Mouse (Mus musculus) midbrain, embryonic 16.5 days (tissue): ENCODE results near the gene Defa37. TPM values are rescaled to one million over a fixed set of nuclear protein-coding genes. Genes with fewer than 3 reads are reported as not detected.
"Not testable (repeated sequence)": the region's sequence is repeated elsewhere in the genome, so short reads cannot be mapped to it uniquely, and the experiment has no call there.

ENCODE experiments used
- ATAC-seq: fragments of 200-750 bp; cut with Nextera tagmentation; 2 replicates; pipeline ENCODE4 v1.8.0; 2017; ENCODE audit warnings: moderate TSS enrichment
- H3K27ac ChIP-seq: fragments of 300-500 bp; sonication (generic); 2 replicates; pipeline ENCODE4 v1.5.1; 2014; ENCODE audit warnings: mild to moderate bottlenecking, low read length, mixed read lengths
- H3K27me3 ChIP-seq: fragments of 300-500 bp; sonication (generic); 2 replicates; pipeline ENCODE4 v1.6.1; 2014; ENCODE audit warnings: low read depth, low read length, mixed read lengths; ENCODE audit not compliant: control insufficient read depth, insufficient read depth
- H3K36me3 ChIP-seq: fragments of 300-500 bp; sonication (generic); 2 replicates; pipeline ENCODE4 v1.6.1; 2014; ENCODE audit warnings: mild to moderate bottlenecking, low read length, moderate library complexity, mixed read lengths; ENCODE audit not compliant: control insufficient read depth, insufficient read depth
- H3K4me1 ChIP-seq: fragments of 300-500 bp; sonication (generic); 2 replicates; pipeline ENCODE4 v1.6.1; 2014; ENCODE audit warnings: mild to moderate bottlenecking, low read length, mixed read lengths; ENCODE audit not compliant: control insufficient read depth, insufficient read depth
- H3K4me2 ChIP-seq: fragments of 300-500 bp; sonication (generic); 2 replicates; pipeline ENCODE4 v1.6.1; 2014; ENCODE audit warnings: mild to moderate bottlenecking, low read length, mixed read lengths
- H3K4me3 ChIP-seq: fragments of 300-500 bp; sonication (generic); 2 replicates; pipeline ENCODE4 v1.5.1; 2014; ENCODE audit warnings: low read depth, mild to moderate bottlenecking, low read length, moderate library complexity, mixed read lengths
- H3K9ac ChIP-seq: fragments of 300-500 bp; sonication (generic); 2 replicates; pipeline ENCODE4 v1.6.1; 2014; ENCODE audit warnings: low read depth, low read length, mixed read lengths
- H3K9me3 ChIP-seq: fragments of 300-500 bp; sonication (generic); replicated peaks from 2 replicates; pipeline ENCODE4 v1.6.1; 2014; ENCODE audit warnings: mild to moderate bottlenecking, low read length, mixed read lengths; ENCODE audit not compliant: control insufficient read depth, poor library complexity, severe bottlenecking
- WGBS: fragments of 180-500 bp; shearing (Covaris S2); extraction: QIAGEN DNeasy Blood & Tissue Kit; methylation state at CpG from one replicate; pipeline ENCODE4 v1.1.7; 2014; 5-methylcytosine and 5-hydroxymethylcytosine counted together
- polyA plus RNA-seq: library from polyadenylated mRNA; unstranded; fragments of >200 nt; fragmentation: Nextera tagmentation; extraction: Ambion mirVana; gene quantifications from 2 replicates; pipeline ENCODE4 v1.2.1, GENCODE M21; 2015

Defa37 gene
- not detected in 2 replicates for polyA plus RNA-seq

- not testable (repeated sequence) for ATAC-seq, H3K4me1 ChIP-seq, H3K27me3 ChIP-seq, H3K9me3 ChIP-seq, H3K27ac ChIP-seq, H3K36me3 ChIP-seq, H3K4me3 ChIP-seq, H3K4me2 ChIP-seq, H3K9ac ChIP-seq
- WGBS, result no CpG with 5 or more reads among the region's 1 CpGs
Measured at GRCm38 (mm10) chr8:21565086-21565485, at the start of gene Defa37. Defa37 (plus strand) TSS chr8:21565386.

DNA sequence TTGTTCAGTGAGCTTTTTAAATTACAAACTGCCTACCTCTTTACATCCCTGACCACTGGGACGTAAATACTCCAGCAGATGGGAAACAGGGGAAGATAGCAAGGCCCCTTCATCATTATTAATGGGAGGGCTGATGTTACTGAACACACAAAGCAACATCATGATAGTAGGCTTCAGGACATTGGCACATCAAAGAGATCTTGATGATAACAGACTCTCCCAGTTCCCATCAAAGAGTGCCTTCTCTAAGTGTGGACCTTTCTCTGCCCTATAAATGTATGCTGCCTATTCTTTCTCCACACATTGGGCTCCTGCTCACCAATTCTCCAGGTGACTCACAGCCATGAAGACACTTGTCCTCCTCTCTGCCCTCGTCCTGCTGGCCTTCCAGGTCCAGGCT, 36.5 kb upstream of the Defa37 start, which contains the start of gene Defa32:
TSS of gene Defa32 (plus strand) at position 301 of the 400 bp plus-strand sequence.
- not testable (repeated sequence) for H3K9me3 ChIP-seq, ATAC-seq, H3K4me1 ChIP-seq, H3K36me3 ChIP-seq, H3K27ac ChIP-seq, H3K4me3 ChIP-seq, H3K27me3 ChIP-seq, H3K9ac ChIP-seq, H3K4me2 ChIP-seq
- WGBS, result no CpG with 5 or more reads among the region's 2 CpGs

DNA sequence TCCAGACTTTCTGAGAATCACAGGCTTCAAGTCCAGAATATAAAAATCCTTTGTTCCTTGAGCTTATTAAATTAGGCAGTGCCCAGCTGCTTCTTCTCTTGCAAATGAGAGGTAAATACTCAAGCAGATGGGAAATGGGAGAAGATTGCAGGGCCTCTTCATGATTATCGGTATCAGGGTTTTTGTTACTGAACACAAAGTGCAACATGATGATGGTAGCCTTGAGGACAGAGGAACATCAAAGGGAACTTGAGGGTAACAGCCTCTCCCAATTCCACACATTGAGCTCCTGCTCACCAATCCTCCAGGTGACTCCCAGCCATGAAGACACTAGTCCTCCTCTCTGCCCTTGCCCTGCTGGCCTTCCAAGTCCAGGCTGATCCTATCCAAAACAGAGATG, 17.5 kb downstream of the Defa37 start, which contains the start of gene Defa28:
TSS of gene Defa28 (plus strand) at position 301 of the 400 bp plus-strand sequence.
- H3K4me3 ChIP-seq, H3K4me1 ChIP-seq, H3K27me3 ChIP-seq, H3K36me3 ChIP-seq, ATAC-seq, H3K9me3 ChIP-seq, H3K9ac ChIP-seq, H3K27ac ChIP-seq, H3K4me2 ChIP-seq: not testable (repeated sequence)
- no CpG with 5 or more reads among the region's 1 CpGs for WGBS

DNA sequence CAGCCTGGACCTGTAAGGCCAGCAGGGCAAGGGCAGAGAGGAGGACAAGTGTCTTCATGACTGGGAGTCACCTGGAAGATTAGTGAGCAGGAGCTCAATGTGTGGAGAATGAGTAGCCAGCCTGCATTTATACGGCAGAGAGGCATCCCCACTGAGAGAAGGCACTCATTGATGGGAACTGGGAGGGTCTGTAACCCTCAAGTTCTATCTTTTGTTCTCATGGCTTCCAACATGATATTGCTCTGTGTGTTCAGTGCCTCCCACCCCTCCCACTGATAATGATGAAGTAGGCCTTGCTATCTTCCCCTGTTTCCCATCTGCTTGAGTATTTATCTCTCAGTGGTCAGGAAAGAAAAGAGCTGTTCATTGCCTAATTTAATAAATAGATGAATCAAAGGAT, 29.2 kb downstream of the Defa37 start, which contains the start of gene Gm7861:
TSS of gene Gm7861 (minus strand) at position 101 of the 400 bp plus-strand sequence.
- WGBS, result no CpG with 5 or more reads among the region's 1 CpGs
- H3K27me3 ChIP-seq, H3K4me3 ChIP-seq, ATAC-seq, H3K36me3 ChIP-seq, H3K27ac ChIP-seq, H3K9ac ChIP-seq, H3K4me1 ChIP-seq, H3K4me2 ChIP-seq, H3K9me3 ChIP-seq: not testable (repeated sequence)

Other genes starting within 250 kb of the Defa37 start
- gene Defa27, start 249.8 kb upstream of the Defa37 start, polyA plus RNA-seq, result not detected in 2 replicates
- not detected in 2 replicates for gene Defa29, start 238.4 kb upstream of the Defa37 start, polyA plus RNA-seq
- not detected in 2 replicates for gene Defa2, start 186.9 kb upstream of the Defa37 start, polyA plus RNA-seq
- not detected in 2 replicates for gene Defa33, start 173.6 kb upstream of the Defa37 start, polyA plus RNA-seq
- gene Defa36, start 138.0 kb upstream of the Defa37 start, polyA plus RNA-seq, result not detected in 2 replicates
- not detected in 2 replicates for gene Gm7849, start 108.8 kb upstream of the Defa37 start, polyA plus RNA-seq
- not detected in 2 replicates for gene Defa20, start 56.1 kb upstream of the Defa37 start, polyA plus RNA-seq
- not detected in 2 replicates for gene Defa32, start 36.4 kb upstream of the Defa37 start, polyA plus RNA-seq
- not detected in 2 replicates for gene Defa28, start 17.6 kb downstream of the Defa37 start, polyA plus RNA-seq
- not detected in 2 replicates for gene Gm7861, start 29.1 kb downstream of the Defa37 start, polyA plus RNA-seq
- not detected in 2 replicates for gene Defa26, start 52.8 kb downstream of the Defa37 start, polyA plus RNA-seq
- gene Defa17, start 90.4 kb downstream of the Defa37 start, polyA plus RNA-seq, result not detected in 2 replicates
- not detected in 2 replicates for gene Defa34, start 100.4 kb downstream of the Defa37 start, polyA plus RNA-seq
- not detected in 2 replicates for gene AY761184, start 138.3 kb downstream of the Defa37 start, polyA plus RNA-seq
- not detected in 2 replicates for gene Defa24, start 169.1 kb downstream of the Defa37 start, polyA plus RNA-seq